Mouse (Mus musculus) CD4-positive naive resting alpha-beta T cell, adult 57 days (primary cell): ENCODE results near the gene Gm7951. TPM values are rescaled to one million over a fixed set of nuclear protein-coding genes. Genes with fewer than 3 reads are reported as not detected.

Experiments used
- total RNA-seq: library from RNA; stranded (reverse); gene quantifications from one replicate; pipeline ENCODE4 v1.2.4, GENCODE M21; 2023

Gm7951 gene
- total RNA-seq, result not detected

DNA sequence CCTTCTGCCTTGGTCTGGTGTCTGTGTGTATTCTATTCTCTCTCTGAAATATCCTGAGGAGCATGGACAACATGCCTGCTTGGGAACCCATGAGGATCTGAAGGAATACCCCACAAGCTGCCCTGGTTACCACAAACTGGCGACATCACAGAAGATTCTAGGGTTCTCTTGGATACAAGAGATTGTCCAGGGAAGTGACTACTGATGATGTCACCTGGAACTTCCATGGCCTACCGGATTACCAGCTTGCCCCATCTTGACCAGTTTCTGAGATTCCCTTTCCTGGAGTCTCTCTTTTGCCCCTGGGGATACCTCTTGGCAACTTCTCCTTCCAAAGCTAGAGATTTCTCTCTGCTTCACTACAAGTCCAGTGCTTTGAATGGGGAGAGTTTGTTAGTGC lies at the start of gene Gm7951:
Gene Gm7951, minus strand, starts transcription at position 101 of the 400 bp plus-strand sequence.

DNA sequence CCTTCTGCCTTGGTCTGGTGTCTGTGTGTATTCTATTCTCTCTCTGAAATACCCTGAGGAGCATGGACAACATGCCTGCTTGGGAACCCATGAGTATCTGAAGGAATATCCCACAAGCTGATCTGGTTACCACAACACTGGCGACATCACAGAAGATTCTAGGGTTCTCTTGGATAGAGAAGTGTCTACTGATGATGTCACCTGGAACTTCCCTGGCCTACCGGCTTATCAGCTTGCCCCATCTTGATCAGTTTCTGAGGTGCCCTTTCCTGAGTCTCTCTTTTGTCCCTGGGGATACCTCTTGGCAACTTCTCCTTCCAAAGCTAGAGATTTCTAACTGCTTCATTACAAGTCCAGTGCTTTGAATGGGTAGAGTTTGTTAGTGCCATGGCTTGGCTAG lies 45.4 kb upstream of the Gm7951 start, which contains the start of gene Gm17027:
Gene Gm17027, minus strand, starts transcription at position 101 of the 400 bp plus-strand sequence.

Other genes with a start within 250 kb of the Gm7951 start
- not detected for gene Gm7980, start 210.1 kb downstream of the Gm7951 start, total RNA-seq
- not detected for gene 1700049E17Rik1, start 192.4 kb downstream of the Gm7951 start, total RNA-seq
- gene 1700024B05Rik, start 173.4 kb downstream of the Gm7951 start, total RNA-seq, result not detected
- not detected for gene Gm6401, start 149.4 kb downstream of the Gm7951 start, total RNA-seq
- not detected for gene Gm3543, start 134.0 kb downstream of the Gm7951 start, total RNA-seq
- gene Gm17027, start 45.3 kb upstream of the Gm7951 start, total RNA-seq, result not detected
- gene Gm3573, start 73.4 kb upstream of the Gm7951 start, total RNA-seq, result not detected
- not detected for gene Gm17026, start 142.7 kb upstream of the Gm7951 start, total RNA-seq
- not detected for gene Gm9611, start 180.0 kb upstream of the Gm7951 start, total RNA-seq
- not detected for gene Gm7995, start 192.8 kb upstream of the Gm7951 start, total RNA-seq